Mouse (Mus musculus) cortical plate, adult 2 months (tissue): ENCODE data around the gene Slc16a2. TPM values are rescaled to one million over a fixed set of nuclear protein-coding genes. Genes with fewer than 3 reads are reported as not detected.

Experiments
- H3K27ac ChIP-seq: fragments of 200-500 bp; 2 replicates; pipeline ENCODE4 v1.5.1; 2012; ENCODE audit warnings: low read length, control low read depth, inconsistent platforms; ENCODE audit not compliant: insufficient read depth
- H3K4me1 ChIP-seq: fragments of 200-500 bp; 2 replicates; pipeline ENCODE4 v1.6.1; 2011; ENCODE audit warnings: low read length; ENCODE audit not compliant: control insufficient read depth, insufficient read depth
- H3K4me3 ChIP-seq: fragments of 200-500 bp; 2 replicates; pipeline ENCODE4 v1.5.1; 2011; ENCODE audit warnings: mild to moderate bottlenecking, low read length, control low read depth; ENCODE audit not compliant: insufficient read depth
- CTCF ChIP-seq: fragments of 200-500 bp; IDR thresholded peaks from 2 replicates; pipeline ENCODE4 v1.5.1; 2011; ENCODE audit warnings: mild to moderate bottlenecking, control low read depth, low read length; ENCODE audit not compliant: insufficient read depth; ENCODE audit errors: extremely low read depth
- POLR2A ChIP-seq: fragments of 200-500 bp; IDR thresholded peaks from 2 replicates; pipeline ENCODE4 v1.6.1; 2011; ENCODE audit warnings: mild to moderate bottlenecking, low read length, control low read depth; ENCODE audit not compliant: insufficient read depth; ENCODE audit errors: extremely low read depth
- polyA plus RNA-seq: library from polyadenylated mRNA; depleted of rRNA; stranded (reverse); fragments of >200 nt; gene quantifications from 2 replicates; pipeline ENCODE4 v1.2.3, GENCODE M21; 2012

Slc16a2 gene
- polyA plus RNA-seq, 1 experiment = 27.5 TPM

GRCm38 (mm10) chrX:103708592-103708991 is 113.2 kb downstream of the Slc16a2 start:
- Histone ChIP-seq H3K27ac (no peak overlapping the region), H3K4me3 (no peak overlapping the region), H3K4me1 (no peaks in the 10 kb centered on the region)
- TF ChIP-seq POLR2A (no peak), CTCF (no peak)

GRCm38 (mm10) chrX:103704611-103705010 is 117.2 kb downstream of the Slc16a2 start:
- Histone ChIP-seq H3K4me3 (no peak overlapping the region), H3K27ac (no peak overlapping the region), H3K4me1 (no peaks in the 10 kb centered on the region)
- no peak for TF ChIP-seq POLR2A
- no peak for TF ChIP-seq CTCF

GRCm38 (mm10) chrX:103704024-103704423 is 117.8 kb downstream of the Slc16a2 start:
- Histone ChIP-seq H3K27ac (no peak overlapping the region), H3K4me3 (no peak overlapping the region), H3K4me1 (no peaks in the 10 kb centered on the region)
- TF ChIP-seq CTCF = no peak
- TF ChIP-seq POLR2A = no peak

- H3K4me3 ChIP-seq = no peak overlapping the region
- TF ChIP-seq CTCF = no peak
- no peak for TF ChIP-seq POLR2A
- no peaks in the 10 kb centered on the region; the same call in 1 of the 2 replicates for H3K4me1 ChIP-seq
- H3K27ac ChIP-seq = no peak overlapping the region
Measured at GRCm38 (mm10) chrX:103697796-103698195, 124.0 kb downstream of the Slc16a2 start.

- peak overlapping the region; percentile 65; the same call in 1 of the 2 replicates for H3K4me3 ChIP-seq
- no peak overlapping the region for H3K27ac ChIP-seq
- no peaks in the 10 kb centered on the region; the same call in 1 of the 2 replicates for H3K4me1 ChIP-seq
- TF ChIP-seq CTCF = no peak
- no peak for TF ChIP-seq POLR2A
Measured at GRCm38 (mm10) chrX:103696081-103696519, 125.7 kb downstream of the Slc16a2 start.

GRCm38 (mm10) chrX:103695165-103695996 is 126.4 kb downstream of the Slc16a2 start:
- H3K4me3 ChIP-seq = peak overlapping the region; percentile 65
- H3K27ac ChIP-seq = peak overlapping the region; percentile 86
- no peaks in the 10 kb centered on the region; the same call in 1 of the 2 replicates for H3K4me1 ChIP-seq
- TF ChIP-seq CTCF = peak; percentile 44
- no peak for TF ChIP-seq POLR2A

- H3K27ac ChIP-seq = peak overlapping the region; percentile 86
- TF ChIP-seq POLR2A = no peak
- no peak for TF ChIP-seq CTCF
- peak overlapping the region; percentile 65 for H3K4me3 ChIP-seq
- no peaks in the 10 kb centered on the region; the same call in 1 of the 2 replicates for H3K4me1 ChIP-seq
Measured at GRCm38 (mm10) chrX:103694787-103695164, 127.0 kb downstream of the Slc16a2 start.

- no peak for TF ChIP-seq POLR2A
- Histone ChIP-seq H3K4me1 (no peaks in the 10 kb centered on the region; the same call in 1 of the 2 replicates), H3K4me3 (peak overlapping the region; percentile 65; the same call in 1 of the 2 replicates), H3K27ac (no peak overlapping the region)
Measured at GRCm38 (mm10) chrX:103694381-103694780, 127.4 kb downstream of the Slc16a2 start.

- Histone ChIP-seq H3K27ac (no peak overlapping the region), H3K4me3 (no peak overlapping the region), H3K4me1 (no peaks in the 10 kb centered on the region; the same call in 1 of the 2 replicates)
- no peak for TF ChIP-seq CTCF
- no peak for TF ChIP-seq POLR2A
Measured at GRCm38 (mm10) chrX:103692916-103693315, 128.9 kb downstream of the Slc16a2 start.

- Histone ChIP-seq H3K4me1 (no peaks in the 10 kb centered on the region), H3K27ac (no peak overlapping the region), H3K4me3 (no peak overlapping the region)
- no peak for TF ChIP-seq POLR2A
- no peak for TF ChIP-seq CTCF
Measured at GRCm38 (mm10) chrX:103688551-103688950, 133.2 kb downstream of the Slc16a2 start.
